Mouse (Mus musculus) megakaryocyte, embryonic 14.5 days (primary cell): ENCODE measurements around the gene Rab20.

ENCODE experiments used
- FLI1 ChIP-seq: IDR thresholded peaks from 2 replicates; pipeline ENCODE4 v1.6.1; 2012; ENCODE audit warnings: low read length, inconsistent platforms, mixed read lengths
- GATA1 ChIP-seq: IDR thresholded peaks from 3 replicates; pipeline ENCODE4 v1.6.1; 2012; ENCODE audit warnings: mixed read lengths, low read length, inconsistent platforms, borderline replicate concordance

- TF ChIP-seq GATA1: no peak
- no peak for TF ChIP-seq FLI1
These were observed 32.5 kb upstream of the Rab20 start for GRCm38 (mm10) chr8:11510971-11511370.
